Mouse (Mus musculus): Measurements from ENCODE around the gene Wnt5a.

Wnt5a gene

DNA sequence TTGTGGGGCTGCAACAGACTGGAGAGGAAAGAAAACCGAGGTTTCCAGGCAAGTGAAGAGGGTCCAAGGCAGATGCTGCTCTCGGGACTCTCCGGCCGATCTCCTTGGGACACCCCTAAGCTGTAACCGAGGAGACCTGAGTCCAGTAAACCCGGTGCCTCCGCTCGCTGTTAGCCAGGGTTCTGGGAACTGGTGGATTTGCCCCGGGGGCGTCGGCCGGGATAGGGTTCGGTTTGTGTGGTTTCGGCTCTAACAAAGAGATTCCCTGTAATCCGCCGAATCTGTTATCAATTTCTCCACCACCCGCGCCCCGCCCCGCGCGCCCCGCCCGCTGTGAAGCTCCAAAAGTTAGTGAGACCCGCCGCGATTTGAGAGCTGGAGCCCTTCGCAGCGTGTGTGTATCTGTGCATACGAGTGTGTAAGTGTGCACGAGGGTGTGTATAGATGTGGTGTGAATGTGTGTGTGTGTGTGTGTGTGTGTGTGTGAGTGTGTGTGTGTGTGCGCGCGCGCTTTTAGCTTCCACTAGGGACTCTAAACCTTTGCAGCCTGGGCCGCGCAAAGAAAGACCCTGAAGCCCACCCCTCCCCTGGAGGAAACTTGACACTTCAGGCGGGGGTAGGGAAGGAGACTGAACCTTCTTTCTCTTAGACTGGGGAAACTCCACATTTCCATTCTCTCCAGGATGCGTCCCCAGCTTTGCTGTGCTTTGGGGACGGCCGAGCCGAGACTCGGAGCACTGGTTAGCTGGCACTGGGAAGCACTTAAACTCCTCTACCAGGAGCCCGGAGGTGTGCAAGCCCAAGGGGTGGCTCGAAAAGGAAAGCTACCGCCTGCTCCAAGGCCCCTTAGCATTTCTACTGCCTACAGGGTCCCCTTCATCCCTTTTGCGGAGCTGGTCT, 5.1 kb downstream of the Wnt5a start:
- 2% methylated on average over 47 of the region's 47 CpGs for WGBS

DNA sequence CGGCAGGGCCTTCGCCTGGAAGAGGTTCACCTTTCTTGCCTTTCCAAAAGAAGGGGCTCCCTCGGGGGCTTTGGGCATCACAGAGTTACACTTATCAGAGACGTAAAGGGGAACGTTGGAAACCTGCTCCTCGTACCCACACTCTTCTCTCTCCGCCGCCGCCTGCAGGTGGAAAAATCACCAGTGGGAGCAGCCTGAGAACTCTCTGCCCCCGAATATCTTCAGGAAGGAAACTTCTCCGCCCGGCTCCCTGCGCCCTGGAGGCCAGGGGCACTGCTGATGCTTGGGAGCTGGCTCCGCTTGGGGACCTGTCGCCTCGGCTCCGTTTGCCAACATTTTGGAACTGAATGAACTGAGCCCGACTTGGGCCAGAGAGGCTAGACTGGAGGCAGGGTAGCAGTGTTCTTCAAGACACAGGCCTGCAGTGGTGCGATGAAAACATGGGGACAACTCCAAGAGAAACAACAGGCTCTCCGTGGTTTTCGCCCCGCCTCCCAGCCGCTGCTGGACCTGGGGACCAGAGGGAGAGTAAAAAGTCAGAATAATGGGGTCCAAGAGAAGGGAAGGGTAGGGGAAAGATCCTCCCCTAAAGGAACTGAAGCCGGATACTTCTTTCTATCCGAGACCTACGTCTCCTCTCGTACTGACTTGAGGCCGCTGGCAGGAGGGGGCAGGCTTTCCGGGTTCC, 5.9 kb downstream of the Wnt5a start:
- 4% methylated on average over 29 of the region's 29 CpGs for WGBS

DNA sequence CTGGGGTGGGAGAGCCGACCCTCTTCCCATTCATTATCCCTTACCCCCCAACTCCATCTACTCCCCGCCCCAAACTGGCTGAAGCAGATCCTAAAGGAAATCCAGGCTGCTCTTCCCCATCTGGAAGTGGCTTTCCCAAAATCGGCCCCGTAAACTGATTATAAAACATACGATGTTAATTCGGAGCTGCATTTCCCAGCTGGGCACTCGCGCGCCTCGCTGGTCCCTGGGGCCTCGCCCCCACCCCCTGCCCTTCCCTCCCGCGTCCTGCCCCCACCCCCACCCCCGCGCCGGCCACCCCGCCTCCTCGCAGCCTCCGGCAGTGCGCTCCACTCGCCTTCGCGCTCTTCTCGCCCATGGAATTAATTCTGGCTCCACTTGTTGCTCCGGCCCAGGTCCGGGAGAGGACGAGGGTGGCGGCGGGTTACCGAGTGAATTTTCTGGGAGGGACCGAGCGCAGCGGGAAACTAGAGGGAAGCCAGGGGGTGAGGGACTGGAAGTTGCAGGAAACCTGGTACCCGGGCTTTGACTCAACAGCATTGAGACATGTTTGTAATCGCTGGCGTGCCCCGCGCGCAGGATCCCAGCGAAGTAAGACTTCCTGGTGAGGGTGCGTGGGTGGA, 6.6 kb downstream of the Wnt5a start:
- 1% methylated on average over 41 of the region's 41 CpGs for WGBS

DNA sequence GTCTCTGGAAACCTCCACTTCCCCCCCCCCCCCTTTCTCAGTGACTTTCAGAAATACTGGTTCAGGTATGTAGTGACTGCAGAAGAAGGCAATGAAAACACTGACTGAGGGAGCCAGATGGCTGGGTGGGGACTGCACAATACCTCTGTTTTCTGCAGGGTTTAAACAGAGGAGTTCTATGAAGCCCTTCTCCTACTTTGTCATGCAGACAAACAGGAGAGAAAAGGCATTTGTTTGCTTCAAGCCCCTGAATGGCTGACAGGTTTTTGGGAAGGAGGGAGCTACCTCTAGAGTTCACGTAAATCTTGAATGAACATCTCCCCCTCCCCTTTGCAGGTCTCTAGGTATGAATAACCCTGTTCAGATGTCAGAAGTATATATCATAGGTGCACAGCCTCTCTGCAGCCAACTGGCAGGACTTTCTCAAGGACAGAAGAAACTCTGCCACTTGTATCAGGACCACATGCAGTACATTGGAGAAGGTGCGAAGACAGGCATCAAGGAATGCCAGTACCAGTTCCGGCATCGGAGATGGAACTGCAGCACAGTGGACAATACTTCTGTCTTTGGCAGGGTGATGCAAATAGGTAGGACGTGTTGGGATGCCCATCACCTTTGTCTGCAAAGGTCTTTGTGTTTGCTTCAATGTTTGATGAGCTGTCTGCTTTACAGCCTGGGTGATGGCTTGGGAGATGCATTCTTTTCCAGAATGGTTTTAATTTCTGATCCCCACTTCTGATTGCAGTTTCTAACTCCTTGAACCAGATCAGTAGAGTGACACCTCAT, 8.4 kb downstream of the Wnt5a start:
- 95% methylated on average over 5 of the region's 5 CpGs for WGBS

DNA sequence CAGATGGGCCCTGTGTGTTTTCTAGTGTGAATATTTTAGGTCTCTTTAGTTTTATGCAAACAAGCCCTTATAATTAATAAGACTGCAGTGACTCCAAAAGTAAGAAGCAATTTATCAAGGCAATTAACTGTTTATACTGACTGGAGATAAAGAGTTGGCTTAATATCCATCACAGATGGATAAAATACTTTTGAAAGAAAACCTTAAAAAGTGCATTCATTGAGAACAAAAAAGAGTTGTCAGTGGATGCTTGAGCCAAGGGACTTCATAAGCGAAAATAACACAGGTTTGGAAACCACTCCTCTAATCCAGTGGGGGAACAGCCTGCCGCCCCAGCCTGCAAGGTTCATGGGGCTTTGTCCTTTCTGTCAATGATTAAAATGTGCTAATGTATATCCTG, 9.6 kb downstream of the Wnt5a start:
- WGBS: 85% methylated on average over 2 of the region's 2 CpGs

DNA sequence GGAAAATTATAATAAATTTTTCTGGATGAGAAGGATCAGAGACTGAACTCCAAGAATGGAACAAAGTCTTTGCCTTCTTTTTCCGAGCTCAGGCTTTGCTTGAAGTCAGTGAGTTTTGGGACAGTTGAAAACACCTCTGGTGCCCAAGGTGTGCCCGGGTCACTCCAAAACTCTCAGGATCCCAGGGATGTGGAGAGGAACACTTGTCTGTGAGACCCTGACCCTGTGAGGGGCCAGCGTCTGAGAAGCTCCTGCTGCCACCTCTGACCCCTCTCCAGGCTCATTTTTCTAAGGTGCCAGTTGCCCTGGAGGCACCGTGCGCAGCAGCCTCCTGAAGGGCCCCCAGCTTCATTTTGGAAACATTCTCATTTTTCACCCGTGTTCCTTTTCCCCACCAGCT, 10.8 kb downstream of the Wnt5a start:
- 85% methylated on average over 6 of the region's 6 CpGs for WGBS

DNA sequence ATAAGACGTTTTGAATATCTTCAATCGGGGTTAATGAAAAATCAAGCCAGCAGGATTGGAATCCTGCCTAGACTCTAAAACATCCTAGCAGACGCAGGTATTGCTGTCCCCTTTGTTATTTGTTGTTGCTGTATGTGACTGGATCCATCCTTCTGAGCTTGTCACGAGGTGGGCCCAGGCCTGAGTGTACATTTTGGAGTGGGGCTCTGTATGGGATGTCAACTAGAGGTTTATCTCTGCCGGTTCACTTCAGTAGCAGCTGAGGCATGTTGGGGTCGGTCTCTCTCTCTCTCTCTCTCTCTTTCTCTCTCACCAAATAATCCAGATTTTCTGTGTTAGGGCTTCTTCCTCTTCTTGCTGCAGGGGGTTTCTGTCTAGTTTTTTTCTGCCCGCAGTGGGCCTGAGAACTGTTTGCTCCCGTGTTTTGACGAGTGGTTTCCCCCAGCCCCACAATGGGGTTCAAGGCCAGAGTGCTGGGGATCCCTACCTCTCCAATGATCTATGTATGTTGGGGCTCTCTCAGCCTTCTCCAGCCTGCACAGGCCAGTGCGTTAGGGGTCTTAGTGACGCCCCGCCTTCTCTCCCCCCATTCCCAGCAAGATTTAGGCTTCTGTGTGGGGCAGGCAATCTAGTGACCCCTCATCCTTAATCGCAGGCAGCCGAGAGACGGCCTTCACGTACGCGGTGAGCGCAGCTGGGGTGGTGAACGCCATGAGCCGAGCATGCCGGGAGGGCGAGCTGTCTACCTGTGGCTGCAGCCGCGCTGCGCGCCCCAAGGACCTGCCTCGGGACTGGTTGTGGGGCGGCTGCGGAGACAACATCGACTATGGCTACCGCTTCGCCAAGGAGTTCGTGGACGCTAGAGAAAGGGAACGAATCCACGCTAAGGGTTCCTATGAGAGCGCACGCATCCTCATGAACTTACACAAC, 13.3 kb downstream of the Wnt5a start:
- 78% methylated on average over 39 of the region's 39 CpGs for WGBS

DNA sequence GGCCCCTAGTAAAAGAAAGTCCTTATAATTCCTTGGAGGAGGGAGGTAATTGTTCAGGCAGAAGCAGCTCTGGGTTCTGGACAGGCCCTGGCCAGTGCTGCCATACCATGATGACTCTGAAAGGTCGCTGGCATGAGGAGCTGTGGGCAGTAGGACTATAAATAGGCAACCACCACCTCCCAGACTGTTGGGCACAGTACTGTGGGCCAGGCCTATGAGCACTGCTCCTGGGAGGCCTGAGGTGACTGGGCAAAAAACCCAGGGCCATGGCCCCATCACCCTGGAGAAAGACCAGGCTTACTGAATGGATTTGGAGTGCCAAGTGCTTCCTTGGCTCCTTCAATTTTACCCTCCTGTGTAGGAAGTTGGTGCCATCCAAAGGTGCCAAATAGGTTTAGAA, 16.6 kb downstream of the Wnt5a start:
- WGBS: 91% methylated on average over 1 of the region's 1 CpGs

DNA sequence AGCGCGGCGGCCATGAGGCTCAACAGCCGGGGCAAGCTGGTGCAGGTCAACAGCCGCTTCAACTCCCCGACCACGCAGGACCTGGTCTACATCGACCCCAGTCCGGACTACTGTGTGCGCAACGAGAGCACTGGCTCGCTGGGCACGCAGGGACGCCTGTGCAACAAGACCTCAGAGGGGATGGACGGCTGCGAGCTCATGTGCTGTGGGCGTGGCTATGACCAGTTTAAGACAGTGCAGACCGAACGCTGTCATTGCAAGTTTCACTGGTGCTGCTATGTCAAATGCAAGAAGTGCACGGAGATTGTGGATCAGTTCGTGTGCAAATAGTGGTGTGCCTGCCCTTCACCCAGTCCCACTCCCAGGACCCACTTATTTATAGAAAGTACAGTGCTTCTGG, 18.1 kb downstream of the Wnt5a start:
- WGBS: 89% methylated on average over 21 of the region's 21 CpGs

DNA sequence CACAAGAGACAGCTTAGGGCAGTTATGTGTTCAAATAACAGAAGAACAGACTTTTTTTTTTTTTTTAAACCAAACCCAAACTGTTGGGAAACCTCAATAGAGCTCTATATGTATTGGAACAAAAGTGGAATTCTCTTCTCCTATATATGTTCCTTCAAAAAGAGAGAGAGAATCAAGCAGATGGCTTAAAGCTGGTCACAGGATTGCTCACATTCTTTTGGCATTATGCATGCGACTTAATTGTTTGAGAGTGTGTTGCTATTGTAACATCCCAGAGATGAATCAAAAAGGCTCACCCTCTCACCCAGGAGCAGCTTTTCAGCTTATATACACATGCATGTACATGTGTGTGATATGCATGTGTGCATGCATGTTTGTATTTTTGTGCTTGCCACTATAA, 21.0 kb downstream of the Wnt5a start:
- WGBS: 63% methylated on average over 1 of the region's 1 CpGs

DNA sequence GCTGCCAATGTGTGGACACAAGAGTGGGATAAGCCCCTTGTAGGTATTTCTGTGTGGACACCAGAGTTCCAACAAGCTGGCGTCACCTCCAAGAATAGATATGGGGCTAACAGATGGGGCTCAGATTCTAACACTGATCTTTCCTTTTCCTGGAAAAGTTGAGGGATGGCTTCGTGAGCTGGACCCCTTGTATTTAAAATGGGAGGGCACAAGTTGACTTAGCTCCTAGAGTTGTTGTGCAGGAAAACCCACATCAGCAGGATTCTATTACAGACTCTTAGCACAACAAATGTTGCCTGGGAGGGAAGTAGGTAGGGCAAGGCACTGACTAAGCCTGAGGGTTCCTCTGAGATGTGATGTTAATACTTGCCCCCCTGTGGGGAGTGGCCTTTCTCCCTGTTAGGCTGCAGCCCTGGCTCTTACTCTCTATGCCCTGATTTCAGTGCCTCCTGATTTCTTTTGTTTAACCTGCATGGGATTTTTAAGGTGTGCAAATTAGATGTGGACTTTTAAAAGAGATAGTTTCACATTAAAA, 23.7 kb downstream of the Wnt5a start:
- WGBS: 75% methylated on average over 2 of the region's 2 CpGs

DNA sequence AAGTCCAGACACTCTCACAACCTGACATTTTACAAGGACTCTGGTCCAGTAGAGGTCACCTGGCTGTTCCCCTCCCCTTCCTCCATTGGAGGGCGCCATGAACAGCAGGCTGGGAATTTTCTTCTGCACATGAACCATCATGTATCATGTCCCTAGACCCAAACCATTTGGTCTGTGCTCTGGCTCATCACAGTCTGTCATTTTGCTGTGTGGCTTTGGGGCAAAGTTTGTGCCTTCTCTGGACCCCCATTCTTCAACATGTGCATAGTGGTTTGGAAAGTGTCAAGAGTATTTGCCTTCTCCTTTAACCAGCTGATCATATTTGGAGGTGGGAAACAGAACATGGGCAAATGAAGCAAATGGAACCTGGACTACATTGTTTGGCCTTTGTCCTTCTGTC, 27.0 kb downstream of the Wnt5a start:
- WGBS: 52% methylated on average over 1 of the region's 1 CpGs

DNA sequence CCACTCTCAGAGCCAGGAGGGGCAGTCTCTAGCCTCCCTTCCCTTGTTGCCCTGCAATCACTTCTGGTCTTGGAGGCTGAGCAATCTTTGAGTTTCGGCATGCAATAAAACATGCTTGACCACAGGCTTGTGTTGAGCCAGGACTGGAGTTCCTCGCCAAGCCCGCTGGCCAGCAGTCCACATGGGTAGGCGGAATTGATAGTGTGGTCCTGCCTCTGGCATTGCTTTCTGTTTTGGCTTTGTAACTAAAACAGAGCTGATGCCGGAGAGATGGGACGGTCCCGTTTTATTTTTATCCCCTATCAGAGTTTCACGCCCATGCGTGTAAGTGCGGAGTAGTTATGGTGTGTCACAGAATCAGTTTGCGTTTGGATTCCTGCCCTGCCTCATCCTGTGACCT, 28.4 kb downstream of the Wnt5a start:
- WGBS: 85% methylated on average over 11 of the region's 11 CpGs

DNA sequence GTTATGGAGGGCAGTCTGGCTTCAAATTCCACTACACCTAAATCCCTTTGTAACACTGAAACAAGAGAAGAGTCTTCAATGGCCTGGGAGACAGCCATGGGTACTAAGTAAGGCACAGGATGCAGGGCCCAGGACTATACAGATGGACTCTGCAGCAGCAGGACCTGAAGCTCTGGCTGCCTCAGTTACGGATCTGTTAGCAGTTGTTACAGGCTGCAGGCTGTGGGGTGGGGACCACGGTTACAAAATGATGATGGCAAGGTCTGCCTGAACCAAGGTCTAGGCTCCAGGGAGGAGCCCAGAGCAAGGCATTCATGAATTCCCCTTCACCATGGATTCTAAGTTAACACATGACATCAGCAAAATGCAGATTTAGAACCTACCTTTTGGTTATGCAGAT, 29.3 kb downstream of the Wnt5a start:
- WGBS: 83% methylated on average over 2 of the region's 2 CpGs

DNA sequence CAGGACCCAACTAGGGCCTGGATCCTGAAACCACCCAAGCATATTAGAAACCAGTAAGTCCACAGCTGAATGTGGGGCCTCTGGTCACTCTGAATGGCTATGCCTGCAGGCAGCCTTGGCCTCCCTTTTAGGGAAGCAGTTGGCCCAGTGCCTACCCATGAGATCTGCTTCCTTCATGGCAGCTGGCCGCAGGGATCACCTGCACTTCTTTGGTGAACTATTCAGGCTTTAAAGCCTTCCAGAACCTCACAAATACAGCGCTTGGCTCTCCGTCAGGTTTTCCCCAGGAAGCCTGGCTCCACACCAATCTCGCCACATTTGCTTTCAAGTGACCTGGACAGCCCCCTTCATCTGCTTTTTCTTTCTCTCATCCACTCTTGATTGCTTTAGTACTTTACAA, 31.3 kb downstream of the Wnt5a start:
- WGBS: 74% methylated on average over 4 of the region's 4 CpGs

DNA sequence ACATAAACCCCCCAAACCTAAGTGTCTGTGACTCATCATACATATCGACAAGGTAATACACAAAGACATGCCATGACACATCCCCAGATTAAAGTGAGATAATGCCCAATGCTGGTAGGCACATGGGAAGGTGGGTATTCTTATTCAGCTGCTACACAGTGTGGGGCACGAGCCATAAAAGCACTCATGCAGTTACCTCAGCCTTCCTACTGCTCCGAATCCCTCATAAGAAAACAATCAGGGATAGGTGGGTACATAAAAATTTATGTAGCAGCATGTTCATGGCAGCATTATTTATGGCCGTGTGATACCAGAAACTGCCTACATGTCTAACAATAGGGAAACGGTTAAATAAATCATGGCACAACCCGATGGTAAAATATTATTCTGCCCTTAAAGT, 35.0 kb downstream of the Wnt5a start:
- 92% methylated on average over 6 of the region's 6 CpGs for WGBS

DNA sequence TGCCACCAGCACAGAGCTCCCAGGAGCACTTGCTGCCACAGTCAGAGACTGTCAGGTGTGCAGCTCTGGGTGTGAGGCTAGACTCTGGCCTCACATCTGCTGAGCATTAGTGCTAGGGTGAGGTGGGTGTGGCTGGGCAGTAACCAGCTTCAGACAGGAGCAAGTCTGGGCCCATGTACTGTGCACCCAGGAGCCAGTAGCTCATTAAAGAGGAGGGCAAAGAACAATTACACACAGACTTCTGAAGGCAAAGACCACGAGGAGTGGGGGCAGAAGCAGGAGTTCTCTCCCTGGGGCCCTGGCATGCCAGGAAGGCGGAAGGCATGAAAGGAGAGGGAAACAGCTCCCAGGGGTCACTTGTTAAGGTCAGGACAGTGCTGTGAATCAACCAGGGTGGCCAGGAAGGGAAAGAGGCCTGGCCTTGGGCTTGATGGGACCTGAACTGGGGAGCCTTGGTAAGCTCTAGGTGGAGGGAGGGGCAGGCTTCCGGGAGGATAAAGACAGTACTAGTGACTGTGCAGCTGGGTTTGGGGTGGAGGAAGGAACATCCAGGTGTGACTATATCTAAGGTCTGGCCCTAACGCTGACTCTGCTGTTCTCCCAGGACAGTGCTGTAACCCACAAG, 37.7 kb downstream of the Wnt5a start:
- WGBS: 85% methylated on average over 4 of the region's 4 CpGs

DNA sequence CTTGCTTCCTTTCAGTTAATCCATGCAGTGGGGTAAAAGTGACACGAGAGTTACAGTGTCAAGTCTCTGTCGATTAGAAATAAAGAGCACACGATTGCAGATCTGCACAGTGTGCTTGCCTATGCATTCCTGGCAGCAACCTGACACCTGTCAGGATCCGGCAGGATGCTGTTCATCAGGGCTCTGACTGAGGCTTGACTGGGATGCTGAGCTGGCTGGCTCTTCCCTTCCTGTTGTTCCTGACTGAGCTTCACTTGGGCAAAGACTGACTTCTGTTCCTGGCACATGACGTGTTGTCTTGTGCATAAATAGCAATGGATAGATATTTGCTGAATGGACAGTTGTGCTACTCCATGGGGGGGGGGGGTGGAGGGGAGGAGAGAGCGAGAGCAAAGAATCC, 57.3 kb downstream of the Wnt5a start:
- 65% methylated on average over 5 of the region's 6 CpGs for WGBS

Data from cerebral cortex, adult 2 months (tissue).